9 mouse cellular contexts compared by ENCODE assay signal in the genomic region with DNA sequence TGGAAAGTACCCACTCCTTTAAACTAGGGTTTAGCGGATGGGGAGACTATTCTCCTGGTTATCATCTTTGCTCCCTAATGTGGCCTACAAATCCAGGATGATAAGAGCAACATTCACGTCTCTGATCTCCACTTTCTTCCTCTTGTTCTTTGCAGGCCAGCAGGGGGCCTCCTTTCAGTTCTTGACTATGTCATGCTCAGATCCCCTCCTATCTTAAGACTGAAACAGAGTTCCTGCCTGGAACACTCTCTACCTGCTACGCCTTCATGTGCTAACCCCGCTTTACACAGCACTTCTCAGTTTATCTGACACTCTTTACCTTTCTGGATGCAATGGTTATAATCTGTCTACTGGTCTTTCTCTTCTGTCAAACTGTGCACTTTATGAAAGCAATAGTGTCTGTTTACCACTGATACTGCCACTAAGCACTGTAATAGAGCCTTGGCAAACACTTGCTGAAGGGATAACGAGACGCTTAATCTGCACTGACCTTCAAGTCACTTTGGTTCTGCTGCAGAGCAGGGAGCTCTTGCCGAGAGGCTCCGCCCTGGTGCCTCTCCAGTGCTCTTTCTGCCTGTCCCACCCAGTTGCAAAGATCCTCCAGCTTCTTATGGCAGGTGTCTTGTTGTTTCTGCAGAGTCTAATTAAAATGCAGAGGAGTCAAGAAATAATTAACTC.
DNase-seq lines count a peak whose midpoint lies in the region; ATAC-seq lines count a peak whose summit lies in the region.
"Had no signal": no experiment of that assay in that cellular context is flagged by ENCODE, and none has a peak within 500 bp of the region (broad histone marks: within the 10 kb centered on the region; RNA-seq: fewer than 3 reads in every experiment).

No protein-coding gene starts in this region.

- H3K27me3 ChIP-seq in embryonic facial prominence, embryonic 11.5 days (ENCODE audit: control insufficient read depth, insufficient read depth, low read length) = no peaks in the 10 kb centered on the region
- H3K27me3 ChIP-seq in embryonic facial prominence, embryonic 10.5 days (replicated peaks; ENCODE audit: low read depth, poor library complexity, severe bottlenecking) = no peaks in the 10 kb centered on the region
- H3K27me3 ChIP-seq in midbrain, embryonic 14.5 days (ENCODE audit: control insufficient read depth, insufficient read depth, low read length) = no peaks in the 10 kb centered on the region
- no peaks in the 10 kb centered on the region for H3K27me3 ChIP-seq in midbrain, embryonic 15.5 days (replicated peaks)
- no peaks in the 10 kb centered on the region for H3K27me3 ChIP-seq in heart, embryonic 14.5 days (ENCODE audit: control insufficient read depth, insufficient read depth, low read length)
- H3K27me3 ChIP-seq in midbrain, embryonic 13.5 days = no peaks in the 10 kb centered on the region
- H3K27me3 ChIP-seq: hindbrain, embryonic 12.5 days had no signal

- no peak overlapping the region for H3K4me3 ChIP-seq in embryonic facial prominence, embryonic 11.5 days (ENCODE audit: low read depth, low read length)
- H3K4me3 ChIP-seq in embryonic facial prominence, embryonic 10.5 days = no peak overlapping the region
- no peak overlapping the region for H3K4me3 ChIP-seq in midbrain, embryonic 14.5 days (replicated peaks; ENCODE audit: low read depth, low read length)
- H3K4me3 ChIP-seq in midbrain, embryonic 15.5 days = no peak overlapping the region
- no peak overlapping the region for H3K4me3 ChIP-seq in heart, embryonic 14.5 days (ENCODE audit: control insufficient read depth in 1 of 2, insufficient read depth in 1 of 2, low read depth in 1 of 2, low read length in 2 of 2)
- no peak overlapping the region for H3K4me3 ChIP-seq in midbrain, embryonic 13.5 days (replicated peaks)
- H3K4me3 ChIP-seq: hindbrain, embryonic 12.5 days had no signal

- no peaks in the 10 kb centered on the region for H3K4me1 ChIP-seq in embryonic facial prominence, embryonic 11.5 days (ENCODE audit: control insufficient read depth, insufficient read depth, low read length)
- no peaks in the 10 kb centered on the region for H3K4me1 ChIP-seq in embryonic facial prominence, embryonic 10.5 days
- H3K4me1 ChIP-seq in midbrain, embryonic 14.5 days (ENCODE audit: control insufficient read depth, insufficient read depth, low read length) = no peaks in the 10 kb centered on the region
- H3K4me1 ChIP-seq in midbrain, embryonic 15.5 days = no peaks in the 10 kb centered on the region
- H3K4me1 ChIP-seq in heart, embryonic 14.5 days (ENCODE audit: control insufficient read depth in 2 of 2, insufficient read depth in 2 of 2, low read length in 2 of 2) = peaks cover 6 to 32% of the 10 kb centered on the region in 2 experiments
- H3K4me1 ChIP-seq in midbrain, embryonic 13.5 days (replicated peaks) = no peaks in the 10 kb centered on the region
- H3K4me1 ChIP-seq: hindbrain, embryonic 12.5 days had no signal

- H3K27ac ChIP-seq in embryonic facial prominence, embryonic 11.5 days (replicated peaks; ENCODE audit: low read depth, low read length) = no peak overlapping the region
- no peak overlapping the region for H3K27ac ChIP-seq in embryonic facial prominence, embryonic 10.5 days (replicated peaks)
- H3K27ac ChIP-seq in midbrain, embryonic 14.5 days (replicated peaks; ENCODE audit: low read depth, low read length) = no peak overlapping the region
- H3K27ac ChIP-seq in midbrain, embryonic 15.5 days = no peak overlapping the region
- H3K27ac ChIP-seq in heart, embryonic 14.5 days (replicated peaks in 1 of 2; ENCODE audit: control insufficient read depth in 1 of 2, insufficient read depth in 1 of 2, low read depth in 2 of 2, low read length in 2 of 2) = peak overlapping the region; percentile 78 to 83
- H3K27ac ChIP-seq in midbrain, embryonic 13.5 days = no peak overlapping the region
- H3K27ac ChIP-seq: hindbrain, embryonic 12.5 days had no signal

- no peaks in the 10 kb centered on the region; the same call in none of the 2 replicates for H3K36me3 ChIP-seq in embryonic facial prominence, embryonic 11.5 days (replicated peaks; ENCODE audit: control insufficient read depth, insufficient read depth, low read depth, low read length)
- peaks cover 98% of the 10 kb centered on the region for H3K36me3 ChIP-seq in embryonic facial prominence, embryonic 10.5 days (replicated peaks)
- peaks cover 95% of the 10 kb centered on the region for H3K36me3 ChIP-seq in midbrain, embryonic 14.5 days (ENCODE audit: control insufficient read depth, insufficient read depth, low read length)
- peaks cover 62% of the 10 kb centered on the region for H3K36me3 ChIP-seq in midbrain, embryonic 15.5 days (replicated peaks)
- H3K36me3 ChIP-seq in heart, embryonic 14.5 days (ENCODE audit: control insufficient read depth, insufficient read depth, low read length) = peaks cover 97% of the 10 kb centered on the region
- peaks cover 91% of the 10 kb centered on the region for H3K36me3 ChIP-seq in midbrain, embryonic 13.5 days

- peak; percentile 33 for DNase-seq in embryonic facial prominence, embryonic 11.5 days (ENCODE audit: low spot score)
- no peak for DNase-seq in embryonic facial prominence, embryonic 10.5 days (ENCODE audit: low spot score)
- DNase-seq in midbrain, embryonic 14.5 days = peak; percentile 36
- DNase-seq in retina, postnatal 7 days (ENCODE audit: low read depth, low spot score) = peak; percentile 3
- DNase-seq in layer of hippocampus, postnatal 14 days (ENCODE audit: low spot score in 2 of 2) = no peak

- H3K9me3 ChIP-seq in embryonic facial prominence, embryonic 11.5 days (replicated peaks; ENCODE audit: control insufficient read depth, low read length) = no peaks in the 10 kb centered on the region
- no peaks in the 10 kb centered on the region for H3K9me3 ChIP-seq in embryonic facial prominence, embryonic 10.5 days
- H3K9me3 ChIP-seq in midbrain, embryonic 14.5 days (ENCODE audit: control insufficient read depth, low read length) = no peaks in the 10 kb centered on the region
- no peaks in the 10 kb centered on the region for H3K9me3 ChIP-seq in midbrain, embryonic 15.5 days
- no peaks in the 10 kb centered on the region for H3K9me3 ChIP-seq in heart, embryonic 14.5 days (ENCODE audit: control insufficient read depth, low read length)
- no peaks in the 10 kb centered on the region for H3K9me3 ChIP-seq in midbrain, embryonic 13.5 days
- H3K9me3 ChIP-seq: hindbrain, embryonic 12.5 days had no signal

- 82% methylated on average over 8 of the region's 8 CpGs for WGBS in embryonic facial prominence, embryonic 11.5 days
- WGBS in embryonic facial prominence, embryonic 10.5 days = 81% methylated on average over 8 of the region's 8 CpGs
- 79% methylated on average over 8 of the region's 8 CpGs for WGBS in midbrain, embryonic 14.5 days
- 79% methylated on average over 8 of the region's 8 CpGs for WGBS in midbrain, embryonic 15.5 days
- WGBS in heart, embryonic 14.5 days = 29% methylated on average over 8 of the region's 8 CpGs
- 78% methylated on average over 8 of the region's 8 CpGs for WGBS in midbrain, embryonic 13.5 days

- H3K9ac ChIP-seq in embryonic facial prominence, embryonic 11.5 days (replicated peaks; ENCODE audit: low read length) = no peak overlapping the region
- H3K9ac ChIP-seq in midbrain, embryonic 14.5 days (replicated peaks; ENCODE audit: low read length) = no peak overlapping the region
- no peak overlapping the region for H3K9ac ChIP-seq in midbrain, embryonic 15.5 days
- no peak overlapping the region for H3K9ac ChIP-seq in heart, embryonic 14.5 days (ENCODE audit: low read length)
- H3K9ac ChIP-seq in midbrain, embryonic 13.5 days (replicated peaks) = no peak overlapping the region
- H3K9ac ChIP-seq: hindbrain, embryonic 12.5 days had no signal

- H3K4me2 ChIP-seq in embryonic facial prominence, embryonic 11.5 days (ENCODE audit: low read depth, low read length) = no peak overlapping the region
- no peak overlapping the region for H3K4me2 ChIP-seq in midbrain, embryonic 14.5 days (ENCODE audit: low read length)
- H3K4me2 ChIP-seq in midbrain, embryonic 15.5 days = no peak overlapping the region
- no peak overlapping the region for H3K4me2 ChIP-seq in heart, embryonic 14.5 days (ENCODE audit: low read length)
- no peak overlapping the region for H3K4me2 ChIP-seq in midbrain, embryonic 13.5 days (replicated peaks)
- H3K4me2 ChIP-seq: hindbrain, embryonic 12.5 days had no signal

- ATAC-seq in embryonic facial prominence, embryonic 11.5 days (replicated peaks; ENCODE audit: insufficient number of reproducible peaks, low FRiP score, low TSS enrichment, low read depth) = no peak
- ATAC-seq in midbrain, embryonic 14.5 days (ENCODE audit: low FRiP score, low TSS enrichment) = no peak
- ATAC-seq in midbrain, embryonic 15.5 days (replicated peaks) = no peak
- ATAC-seq in heart, embryonic 14.5 days (ENCODE audit: insufficient number of reproducible peaks, insufficient read depth, low FRiP score, low read depth) = peak; percentile 56
- ATAC-seq in midbrain, embryonic 13.5 days = no peak

Comparison
In these comparisons a context has a peak if more than half of its experiments do, and no peak if none do; other contexts are left out.
1. DNase-seq: peak in embryonic facial prominence, embryonic 11.5 days (single experiment), midbrain, embryonic 14.5 days (single experiment) and retina, postnatal 7 days (single experiment); none in embryonic facial prominence, embryonic 10.5 days (single experiment) and layer of hippocampus, postnatal 14 days (0 of 2).
2. H3K27ac ChIP-seq: peak in heart, embryonic 14.5 days (2 of 2); none in embryonic facial prominence, embryonic 11.5 days (single experiment), embryonic facial prominence, embryonic 10.5 days (single experiment), midbrain, embryonic 14.5 days (single experiment), midbrain, embryonic 15.5 days (single experiment) and midbrain, embryonic 13.5 days (single experiment).